Mouse (Mus musculus): Measurements from ENCODE around the gene Tert. TPM values are rescaled to one million over a fixed set of nuclear protein-coding genes. Genes with fewer than 3 reads are reported as not detected.

Tert gene
- polyA plus RNA-seq, 1 experiment, result 0.13 TPM

DNA sequence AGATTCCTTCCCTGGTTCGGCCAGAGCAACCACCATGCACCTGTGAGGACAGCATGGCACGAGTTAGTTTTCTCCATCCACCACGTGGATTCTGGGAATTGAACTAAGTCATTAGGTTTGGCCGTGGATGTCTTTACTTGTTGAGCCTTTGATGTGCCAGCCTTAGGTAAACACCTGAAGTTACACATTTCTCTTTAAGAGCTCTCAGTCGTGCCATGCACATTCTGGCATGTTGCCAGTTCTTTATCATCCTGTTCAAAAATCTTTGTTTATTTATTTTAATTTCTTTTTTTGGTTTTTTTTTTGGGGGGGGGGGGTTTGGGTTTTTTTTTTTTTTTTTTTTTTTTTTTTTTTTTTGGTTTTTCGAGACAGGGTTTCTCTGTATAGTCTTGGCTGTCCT, 11.1 kb downstream of the Tert start:
- Histone ChIP-seq H3K36me3 (ENCODE audit: control insufficient read depth, insufficient read depth) (no peaks in the 10 kb centered on the region), H3K4me3 (no peak overlapping the region), H3ac (ENCODE audit: control insufficient read depth, insufficient read length) (no peak overlapping the region), H3K79me2 (ENCODE audit: control insufficient read depth, insufficient read depth) (no peaks in the 10 kb centered on the region), H3K4me2 (ENCODE audit: low read depth) (no peak overlapping the region), H3K27me3 (ENCODE audit: control insufficient read depth, insufficient read depth, insufficient read length) (no peaks in the 10 kb centered on the region)
- TF ChIP-seq POLR2A (IDR thresholded peaks at IDR 0.05; ENCODE audit: insufficient read length, low read depth) (no peak), USF1 (IDR thresholded peaks at IDR 0.05; ENCODE audit: low read depth) (no peak), MYOD1 (IDR thresholded peaks at IDR 0.05; ENCODE audit: control insufficient read depth in 1 of 3, insufficient read length in 2 of 3, low read depth in 2 of 3) (no peak), TCF12 (IDR thresholded peaks at IDR 0.05; ENCODE audit: insufficient read depth, poor library complexity, severe bottlenecking) (no peak), SRF (IDR thresholded peaks at IDR 0.05; ENCODE audit: control insufficient read depth, insufficient read length, low read depth) (no peak), MAX (IDR thresholded peaks at IDR 0.05; ENCODE audit: low read depth) (no peak)

GRCm38 (mm10) chr13:73641296-73641695, 14.6 kb downstream of the Tert start:
- Histone ChIP-seq H3ac (ENCODE audit: control insufficient read depth, insufficient read length) (no peak overlapping the region), H3K27me3 (ENCODE audit: control insufficient read depth, insufficient read depth, insufficient read length) (no peaks in the 10 kb centered on the region), H3K36me3 (ENCODE audit: control insufficient read depth, insufficient read depth) (no peaks in the 10 kb centered on the region), H3K4me2 (ENCODE audit: low read depth) (no peak overlapping the region), H3K79me2 (ENCODE audit: control insufficient read depth, insufficient read depth) (no peaks in the 10 kb centered on the region), H3K4me3 (no peak overlapping the region)
- TF ChIP-seq MAX (IDR thresholded peaks at IDR 0.05; ENCODE audit: low read depth) (no peak), SRF (IDR thresholded peaks at IDR 0.05; ENCODE audit: control insufficient read depth, insufficient read length, low read depth) (no peak), MYOG (IDR thresholded peaks at IDR 0.05; ENCODE audit: control insufficient read depth in 1 of 3, insufficient read depth in 1 of 3, insufficient read length in 2 of 3, low read depth in 2 of 3) (no peak), MYOD1 (IDR thresholded peaks at IDR 0.05; ENCODE audit: control insufficient read depth in 1 of 3, insufficient read length in 2 of 3, low read depth in 2 of 3) (no peak), TCF12 (IDR thresholded peaks at IDR 0.05; ENCODE audit: insufficient read depth, poor library complexity, severe bottlenecking) (no peak), POLR2A (IDR thresholded peaks at IDR 0.05; ENCODE audit: insufficient read length, low read depth) (no peak)

DNA sequence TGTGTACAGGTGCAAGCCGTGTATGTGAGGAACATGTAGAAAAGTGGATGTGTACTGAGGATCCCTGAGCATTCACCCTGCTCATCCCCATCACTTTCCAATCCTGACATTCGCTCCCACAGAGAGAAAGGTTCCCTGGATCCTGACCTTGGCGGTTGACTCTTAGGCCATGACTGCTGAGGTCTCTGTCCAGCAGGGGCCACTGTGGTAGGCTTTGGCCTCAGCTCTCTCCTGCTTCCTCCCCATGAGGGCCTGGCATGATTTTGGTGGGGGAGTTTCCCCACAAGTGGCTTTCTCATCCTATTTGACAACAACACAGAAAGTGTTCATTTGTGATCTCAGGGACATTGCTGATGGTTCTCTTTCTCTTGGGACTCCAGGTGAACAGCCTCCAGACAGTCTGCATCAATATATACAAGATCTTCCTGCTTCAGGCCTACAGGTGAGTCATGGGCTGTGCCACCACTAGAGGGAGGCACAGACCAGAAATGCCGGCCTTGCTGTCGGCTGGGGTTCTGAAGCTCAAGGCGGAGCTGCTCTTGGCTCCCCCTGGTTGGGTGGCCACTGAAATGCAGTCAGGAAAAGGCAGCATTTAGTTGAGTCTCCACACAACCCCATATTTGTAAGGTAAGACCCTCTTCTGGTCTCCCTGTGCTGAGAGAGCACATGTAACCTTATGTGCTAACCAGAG, 19.8 kb downstream of the Tert start:
- no peaks in the 10 kb centered on the region for H3K36me3 ChIP-seq (ENCODE audit: control insufficient read depth, insufficient read depth)
- H3K4me2 ChIP-seq (ENCODE audit: low read depth), result no peak overlapping the region
- TF ChIP-seq MYOD1 (IDR thresholded peaks at IDR 0.05; ENCODE audit: control insufficient read depth in 1 of 3, insufficient read length in 2 of 3, low read depth in 2 of 3) (no peak), TCF3 (IDR thresholded peaks at IDR 0.05; ENCODE audit: insufficient read length, low read depth) (no peak), SRF (IDR thresholded peaks at IDR 0.05; ENCODE audit: control insufficient read depth, insufficient read length, low read depth) (no peak), POLR2A (IDR thresholded peaks at IDR 0.05; ENCODE audit: insufficient read length, low read depth) (no peak), MYOG (IDR thresholded peaks at IDR 0.05; ENCODE audit: control insufficient read depth in 1 of 3, insufficient read depth in 1 of 3, insufficient read length in 2 of 3, low read depth in 2 of 3) (no peak), CEBPB (IDR thresholded peaks at IDR 0.05; ENCODE audit: insufficient read depth, poor library complexity, severe bottlenecking) (no peak), MAX (IDR thresholded peaks at IDR 0.05; ENCODE audit: low read depth) (no peak), REST (IDR thresholded peaks at IDR 0.05; ENCODE audit: insufficient read depth, insufficient read length) (no peak), USF1 (IDR thresholded peaks at IDR 0.05; ENCODE audit: low read depth) (no peak), POLR2AphosphoS2 (IDR thresholded peaks at IDR 0.05; ENCODE audit: insufficient read length, low read depth) (no peak), TCF12 (IDR thresholded peaks at IDR 0.05; ENCODE audit: insufficient read depth, poor library complexity, severe bottlenecking) (no peak), E2F4 (IDR thresholded peaks at IDR 0.05; ENCODE audit: insufficient read depth) (no peak)
- H3ac ChIP-seq (ENCODE audit: control insufficient read depth, insufficient read length), result no peak overlapping the region
- no peaks in the 10 kb centered on the region for H3K27me3 ChIP-seq (ENCODE audit: control insufficient read depth, insufficient read depth, insufficient read length)
- no peak overlapping the region for H3K4me3 ChIP-seq
- no peaks in the 10 kb centered on the region for H3K79me2 ChIP-seq (ENCODE audit: control insufficient read depth, insufficient read depth)

DNA sequence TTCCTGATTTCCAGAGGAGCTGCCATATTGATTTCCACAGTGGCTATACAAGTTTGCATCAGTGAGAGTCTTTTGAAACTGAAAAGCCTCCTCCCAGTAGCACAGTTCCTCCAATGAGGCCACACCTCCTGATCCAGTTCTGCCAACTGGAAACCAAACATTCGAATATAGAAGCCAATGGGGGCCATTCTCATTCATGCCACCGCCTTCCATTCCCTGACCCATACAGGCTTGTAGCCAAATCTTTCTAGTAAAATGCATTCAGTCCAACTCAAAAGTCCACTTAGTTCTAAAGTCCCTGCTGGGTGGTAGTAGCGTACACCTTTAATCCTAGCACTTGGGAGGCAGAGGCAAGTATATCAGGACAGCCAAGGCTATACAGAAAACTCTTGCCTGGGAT, 26.6 kb downstream of the Tert start:
- Histone ChIP-seq H3K4me3 (no peak overlapping the region), H3K4me2 (ENCODE audit: low read depth) (no peak overlapping the region), H3ac (ENCODE audit: control insufficient read depth, insufficient read length) (no peak overlapping the region), H3K27me3 (ENCODE audit: control insufficient read depth, insufficient read depth, insufficient read length) (no peaks in the 10 kb centered on the region), H3K79me2 (ENCODE audit: control insufficient read depth, insufficient read depth) (no peaks in the 10 kb centered on the region), H3K36me3 (ENCODE audit: control insufficient read depth, insufficient read depth) (no peaks in the 10 kb centered on the region)
- TF ChIP-seq POLR2AphosphoS2 (IDR thresholded peaks at IDR 0.05; ENCODE audit: insufficient read length, low read depth), result no peak
- no peak for TF ChIP-seq POLR2A (IDR thresholded peaks at IDR 0.05; ENCODE audit: insufficient read length, low read depth)
- no peak for TF ChIP-seq TCF12 (IDR thresholded peaks at IDR 0.05; ENCODE audit: insufficient read depth, poor library complexity, severe bottlenecking)
- TF ChIP-seq MAX (IDR thresholded peaks at IDR 0.05; ENCODE audit: low read depth), result no peak
- no peak for TF ChIP-seq E2F4 (IDR thresholded peaks at IDR 0.05; ENCODE audit: insufficient read depth)
- no peak for TF ChIP-seq MYOD1 (IDR thresholded peaks at IDR 0.05; ENCODE audit: control insufficient read depth in 1 of 3, insufficient read length in 2 of 3, low read depth in 2 of 3)
- no peak for TF ChIP-seq SRF (IDR thresholded peaks at IDR 0.05; ENCODE audit: control insufficient read depth, insufficient read length, low read depth)
- TF ChIP-seq CEBPB (IDR thresholded peaks at IDR 0.05; ENCODE audit: insufficient read depth, poor library complexity, severe bottlenecking), result no peak
- no peak for TF ChIP-seq TCF3 (IDR thresholded peaks at IDR 0.05; ENCODE audit: insufficient read length, low read depth)
- no peak for TF ChIP-seq MYOG (IDR thresholded peaks at IDR 0.05; ENCODE audit: control insufficient read depth in 1 of 3, insufficient read depth in 1 of 3, insufficient read length in 2 of 3, low read depth in 2 of 3)
- TF ChIP-seq USF1 (IDR thresholded peaks at IDR 0.05; ENCODE audit: low read depth), result no peak
- no peak for TF ChIP-seq REST (IDR thresholded peaks at IDR 0.05; ENCODE audit: insufficient read depth, insufficient read length)

DNA sequence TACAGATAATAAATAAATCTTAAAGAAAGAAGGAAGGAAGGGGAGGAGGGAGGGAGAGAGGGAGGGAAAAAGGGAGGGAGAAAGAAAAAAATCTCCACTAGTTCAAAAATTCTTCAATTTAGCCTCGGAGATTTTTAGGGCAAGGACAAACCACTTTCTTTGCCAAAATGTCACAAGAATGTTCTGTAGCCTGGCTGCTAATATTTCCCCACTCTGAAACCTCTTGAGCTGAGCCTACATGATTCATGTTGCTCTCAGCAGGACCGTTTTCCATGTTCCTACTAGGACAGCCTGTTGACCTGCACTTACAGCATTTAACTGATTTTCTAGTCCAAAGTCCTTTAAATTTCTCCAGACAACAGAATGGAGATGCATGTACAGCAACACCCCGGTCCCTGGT, 28.3 kb downstream of the Tert start:
- no peak overlapping the region for H3K4me2 ChIP-seq (ENCODE audit: low read depth)
- no peak for TF ChIP-seq E2F4 (IDR thresholded peaks at IDR 0.05; ENCODE audit: insufficient read depth)
- H3K36me3 ChIP-seq (ENCODE audit: control insufficient read depth, insufficient read depth), result no peaks in the 10 kb centered on the region
- no peaks in the 10 kb centered on the region for H3K27me3 ChIP-seq (ENCODE audit: control insufficient read depth, insufficient read depth, insufficient read length)
- H3ac ChIP-seq (ENCODE audit: control insufficient read depth, insufficient read length), result no peak overlapping the region
- H3K79me2 ChIP-seq (ENCODE audit: control insufficient read depth, insufficient read depth), result no peaks in the 10 kb centered on the region
- no peak overlapping the region for H3K4me3 ChIP-seq
